Mouse (Mus musculus) intestine, embryonic 14.5 days (tissue): ENCODE data around the gene Sptbn2. TPM values are rescaled to one million over a fixed set of nuclear protein-coding genes. Genes with fewer than 3 reads are reported as not detected.

Experiments used
- ATAC-seq: fragments of 200-750 bp; cut with Nextera tagmentation; replicated peaks from 2 replicates; pipeline ENCODE4 v1.8.0; 2017; ENCODE audit warnings: low read depth, moderate number of reproducible peaks, moderate TSS enrichment, moderate library complexity; ENCODE audit not compliant: low FRiP score, low TSS enrichment
- DNase-seq: peaks from one replicate; pipeline ENCODE4 v3.0.0-alpha.2; 2018; ENCODE audit warnings: low spot score
- H3K27ac ChIP-seq: fragments of 300-500 bp; sonication (generic); 2 replicates; pipeline ENCODE4 v1.5.1; 2014; ENCODE audit warnings: low read depth, mild to moderate bottlenecking, control low read depth
- H3K27me3 ChIP-seq: fragments of 300-500 bp; sonication (generic); replicated peaks from 2 replicates; pipeline ENCODE4 v1.6.1; 2014; ENCODE audit warnings: low read length, control low read depth; ENCODE audit not compliant: control insufficient read depth, insufficient read depth
- H3K36me3 ChIP-seq: fragments of 300-500 bp; sonication (generic); 2 replicates; pipeline ENCODE4 v1.6.1; 2014; ENCODE audit warnings: low read length, control low read depth; ENCODE audit not compliant: control insufficient read depth, insufficient read depth
- H3K4me1 ChIP-seq: fragments of 300-500 bp; sonication (generic); replicated peaks from 2 replicates; pipeline ENCODE4 v1.6.1; 2014; ENCODE audit warnings: low read length, control low read depth, mixed read lengths; ENCODE audit not compliant: control insufficient read depth, insufficient read depth
- H3K4me2 ChIP-seq: fragments of 300-500 bp; sonication (generic); 2 replicates; pipeline ENCODE4 v1.6.1; 2014; ENCODE audit warnings: low read length
- H3K4me3 ChIP-seq: fragments of 300-500 bp; sonication (generic); 2 replicates; pipeline ENCODE4 v1.5.1; 2014; ENCODE audit warnings: low read depth, low read length, control low read depth, mixed read lengths
- H3K9ac ChIP-seq: fragments of 300-500 bp; sonication (generic); 2 replicates; pipeline ENCODE4 v1.6.1; 2014; ENCODE audit warnings: mild to moderate bottlenecking, low read length
- H3K9me3 ChIP-seq: fragments of 300-500 bp; sonication (generic); 2 replicates; pipeline ENCODE4 v1.6.1; 2016; ENCODE audit warnings: low read length, control low read depth; ENCODE audit not compliant: control insufficient read depth
- WGBS: fragments of 180-500 bp; shearing (Covaris S2); extraction: QIAGEN DNeasy Blood & Tissue Kit; methylation state at CpG from one replicate; pipeline ENCODE4 v1.1.7; 2014; 5-methylcytosine and 5-hydroxymethylcytosine counted together
- polyA plus RNA-seq: library from polyadenylated mRNA; unstranded; fragments of >200 nt; fragmentation: Nextera tagmentation; extraction: Ambion mirVana; gene quantifications from 2 replicates; pipeline ENCODE4 v1.2.1, GENCODE M21; 2014

Gene Sptbn2
- polyA plus RNA-seq, 1 experiment from 2014 or later, result 2.1 TPM

GRCm38 (mm10) chr19:4797846-4798245 lies 86.9 kb downstream of the Sptbn2 start:
- Histone ChIP-seq H3K36me3 (peaks cover 58% of the 10 kb centered on the region), H3K9ac (no peak overlapping the region), H3K4me2 (no peak overlapping the region), H3K27me3 (no peaks in the 10 kb centered on the region), H3K9me3 (no peaks in the 10 kb centered on the region), H3K27ac (no peak overlapping the region), H3K4me3 (no peak overlapping the region), H3K4me1 (0 out of 2 replicates have a peak, but pooled peaks cover 5% of the 10 kb centered on the region)
- no peak for ATAC-seq
- WGBS, result 97% methylated on average over 2 of the region's 2 CpGs
- DNase-seq, result no peak

- H3K4me2 ChIP-seq, result no peak overlapping the region
- no peak overlapping the region for H3K4me3 ChIP-seq
- no peak for DNase-seq
- H3K9me3 ChIP-seq, result no peaks in the 10 kb centered on the region
- 0 out of 2 replicates have a peak, but pooled peaks cover 5% of the 10 kb centered on the region for H3K4me1 ChIP-seq
- ATAC-seq, result no peak
- H3K27ac ChIP-seq, result no peak overlapping the region
- 91% methylated on average over 5 of the region's 5 CpGs for WGBS
- H3K9ac ChIP-seq, result no peak overlapping the region
- peaks cover 68% of the 10 kb centered on the region for H3K36me3 ChIP-seq
- no peaks in the 10 kb centered on the region for H3K27me3 ChIP-seq
Observed at GRCm38 (mm10) chr19:4799083-4799482, 88.1 kb downstream of the Sptbn2 start.

Other genes starting within 250 kb of the Sptbn2 start
- 0.27 and 0.47 TPM in 2 replicates for gene Syt12, start 233.7 kb upstream of the Sptbn2 start, polyA plus RNA-seq
- not detected in 2 replicates for gene 2010003K11Rik, start 212.6 kb upstream of the Sptbn2 start, polyA plus RNA-seq
- gene Pcx, start 200.7 kb upstream of the Sptbn2 start, polyA plus RNA-seq, result 8.5 and 9.7 TPM in 2 replicates
- 8.6 and 9.3 TPM in 2 replicates for gene Lrfn4, start 95.5 kb upstream of the Sptbn2 start, polyA plus RNA-seq
- 75.3 and 78.6 TPM in 2 replicates for gene Rce1, start 85.5 kb upstream of the Sptbn2 start, polyA plus RNA-seq
- 3.2 and 3.8 TPM in 2 replicates for gene Gm960, start 12.5 kb upstream of the Sptbn2 start, polyA plus RNA-seq
- gene Rbm4b, start 45.3 kb downstream of the Sptbn2 start, polyA plus RNA-seq, result 55.0 and 62.4 TPM in 2 replicates
- 59.8 and 69.8 TPM in 2 replicates for gene Rbm4, start 82.7 kb downstream of the Sptbn2 start, polyA plus RNA-seq
- 25.7 and 29.0 TPM in 2 replicates for gene Gm21992, start 100.4 kb downstream of the Sptbn2 start, polyA plus RNA-seq
- 77.1 and 82.3 TPM in 2 replicates for gene Rbm14, start 100.5 kb downstream of the Sptbn2 start, polyA plus RNA-seq
- 48.8 and 49.3 TPM in 2 replicates for gene Ccs, start 128.2 kb downstream of the Sptbn2 start, polyA plus RNA-seq
- gene Ccdc87, start 128.2 kb downstream of the Sptbn2 start, polyA plus RNA-seq, result 0.17 TPM in 1 of 2 replicates, not detected in the other
- 24.0 and 24.9 TPM in 2 replicates for gene Ctsf, start 144.0 kb downstream of the Sptbn2 start, polyA plus RNA-seq
- 0.87 and 1.4 TPM in 2 replicates for gene Actn3, start 166.7 kb downstream of the Sptbn2 start, polyA plus RNA-seq
- 9.7 and 10.9 TPM in 2 replicates for gene Zdhhc24, start 167.5 kb downstream of the Sptbn2 start, polyA plus RNA-seq
- gene Bbs1, start 195.5 kb downstream of the Sptbn2 start, polyA plus RNA-seq, result 3.2 and 5.2 TPM in 2 replicates
- gene Dpp3, start 217.1 kb downstream of the Sptbn2 start, polyA plus RNA-seq, result 109 and 116 TPM in 2 replicates
- gene Peli3, start 232.0 kb downstream of the Sptbn2 start, polyA plus RNA-seq, result 2.2 and 2.5 TPM in 2 replicates